Mouse (Mus musculus): ENCODE measurements around the gene Mapk8.

Gene Mapk8

GRCm38 (mm10) chr14:33348146-33348545, 98.8 kb downstream of the Mapk8 start:
- DNase-seq = no peak

GRCm38 (mm10) chr14:33347738-33348137, 99.2 kb downstream of the Mapk8 start:
- DNase-seq = no peak

GRCm38 (mm10) chr14:33346546-33346945, 100.4 kb downstream of the Mapk8 start:
- no peak for DNase-seq

GRCm38 (mm10) chr14:33343131-33343725, 103.7 kb downstream of the Mapk8 start:
- no peak for DNase-seq

DNA sequence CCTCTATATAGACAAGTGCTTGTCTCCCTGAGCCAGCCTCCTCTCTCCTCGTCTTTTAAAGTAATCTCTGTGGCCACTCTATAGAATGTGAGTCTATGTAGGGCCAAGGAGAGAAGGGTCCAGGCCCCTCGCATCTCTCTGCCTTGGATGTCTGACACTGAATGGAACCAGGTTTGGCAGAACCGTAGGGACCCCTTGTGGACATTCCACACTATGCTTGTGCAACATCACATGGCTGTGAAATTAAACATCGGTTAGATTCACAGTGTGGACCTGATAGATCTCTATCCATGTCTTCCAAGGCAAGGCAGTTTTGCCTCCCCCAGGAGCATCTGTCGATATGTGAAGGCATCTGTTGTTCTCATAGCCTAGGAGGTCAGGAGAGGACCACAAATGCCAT, 108.3 kb downstream of the Mapk8 start:
- no peak for DNase-seq

- no peak for DNase-seq
Measured at GRCm38 (mm10) chr14:33335733-33336132, 111.2 kb downstream of the Mapk8 start.

DNA sequence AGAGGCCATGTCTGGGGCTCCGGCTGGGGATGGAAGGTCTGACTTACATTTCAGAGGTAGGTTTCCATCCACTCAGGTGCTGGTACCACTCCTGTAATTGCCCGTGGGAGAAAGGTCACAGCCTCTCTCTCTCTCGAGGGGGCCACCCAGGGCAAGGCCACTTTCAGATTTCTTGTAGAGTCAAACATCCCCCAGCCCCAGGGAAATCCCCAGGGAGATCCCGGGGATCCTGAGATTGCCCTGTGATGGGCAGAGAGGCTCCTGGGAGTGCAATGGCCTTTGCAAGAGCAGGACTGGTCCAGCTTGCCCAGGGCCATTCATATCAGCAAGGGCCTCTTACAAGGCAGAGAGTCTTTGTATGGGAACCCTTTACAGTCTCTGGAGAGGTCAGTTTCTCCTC, 112.6 kb downstream of the Mapk8 start:
- no peak for DNase-seq

DNA sequence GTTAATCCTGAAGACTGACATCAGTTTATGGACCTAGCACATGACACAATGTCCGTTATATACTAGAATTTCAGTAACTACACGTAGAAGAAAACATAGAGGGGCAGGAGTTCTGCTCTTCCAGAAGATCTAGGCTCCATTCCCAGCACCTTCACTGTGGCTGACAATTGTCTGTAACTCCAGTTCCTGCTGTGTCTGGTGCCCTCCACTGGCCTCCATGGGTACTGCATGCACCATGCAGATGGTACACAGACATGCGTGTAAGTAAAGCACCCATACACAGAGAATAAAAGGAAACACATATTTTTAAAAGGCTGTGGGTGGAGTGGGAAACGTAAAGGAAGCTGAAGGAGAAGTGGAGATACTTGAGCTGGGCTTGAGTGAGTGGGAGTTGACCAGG, 113.1 kb downstream of the Mapk8 start:
- DNase-seq = no peak

GRCm38 (mm10) chr14:33331627-33332026, 115.3 kb downstream of the Mapk8 start:
- DNase-seq = no peak

DNA sequence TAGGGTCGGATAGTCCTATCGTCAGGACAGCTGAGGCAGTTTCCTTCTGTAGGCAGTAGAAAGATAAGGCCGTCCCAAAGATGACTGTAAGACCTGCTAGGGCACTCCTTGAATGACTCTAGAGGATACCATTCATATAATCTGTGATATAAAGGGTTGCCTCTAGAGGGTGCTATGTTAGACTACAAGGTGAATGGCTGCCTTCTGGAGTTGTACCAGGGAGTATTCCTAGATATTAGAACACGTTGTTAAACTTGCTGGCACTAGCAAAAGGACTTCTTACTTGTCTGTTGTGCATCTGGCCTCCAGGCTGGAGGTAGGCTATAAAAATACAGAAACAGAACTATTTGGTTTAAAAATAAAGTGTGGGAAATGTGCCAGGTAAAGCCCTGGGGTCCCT, 116.0 kb downstream of the Mapk8 start:
- no peak for DNase-seq

GRCm38 (mm10) chr14:33329297-33329805, 117.6 kb downstream of the Mapk8 start:
- DNase-seq = no peak

DNA sequence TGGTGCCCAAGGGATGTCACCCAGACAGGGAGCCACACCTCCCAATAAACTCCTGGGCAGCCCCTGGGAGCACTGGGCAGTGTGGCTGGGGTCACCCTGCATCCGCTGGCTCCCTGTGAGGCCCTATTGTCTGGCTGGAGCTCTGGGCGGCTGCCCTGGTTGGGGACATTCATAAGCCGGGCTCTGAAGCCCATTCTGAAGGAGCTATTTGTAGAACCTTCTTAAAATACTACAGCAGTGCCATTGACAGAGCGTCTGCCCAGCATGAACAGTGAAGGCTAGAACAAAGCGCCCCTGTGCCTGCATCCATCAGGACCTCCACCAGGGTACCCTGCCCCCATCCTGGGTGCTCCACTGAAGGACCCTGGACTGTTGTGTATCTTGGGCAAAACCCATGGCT, 118.6 kb downstream of the Mapk8 start:
- DNase-seq = no peak
